In the genomic region with DNA sequence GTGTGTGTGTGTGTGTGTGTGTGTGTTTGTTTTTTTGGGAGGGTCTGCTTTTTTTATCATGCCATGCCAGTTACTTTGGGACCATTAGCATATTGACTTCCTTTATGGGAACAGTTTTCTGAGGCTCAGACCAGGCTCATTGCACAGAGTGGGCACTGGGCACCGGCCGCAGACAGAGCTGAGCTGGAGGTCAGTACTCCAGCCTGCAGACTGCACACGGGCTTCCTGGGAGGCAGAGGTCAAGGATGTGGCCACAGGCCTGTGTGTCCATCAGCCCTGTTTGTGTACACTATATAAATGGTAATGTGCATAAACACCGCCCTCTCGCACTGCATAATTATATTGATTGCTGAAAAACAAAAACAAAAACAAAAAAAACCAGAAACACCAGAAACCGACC, we compare ENCODE assay signal across 18 mouse cellular contexts.
DNase-seq lines count a peak whose midpoint lies in the region; ATAC-seq lines count a peak whose summit lies in the region.
"Had no signal": no experiment of that assay in that cellular context is flagged by ENCODE, and none has a peak within 500 bp of the region (broad histone marks: within the 10 kb centered on the region; RNA-seq: fewer than 3 reads in every experiment).

No protein-coding gene starts in this region.

- H3K9me3 ChIP-seq in forebrain, embryonic 16.5 days (ENCODE audit: control insufficient read depth, low read length), result no peaks in the 10 kb centered on the region
- H3K9me3 ChIP-seq in forebrain, embryonic 14.5 days (replicated peaks; ENCODE audit: control insufficient read depth, low read length), result no peaks in the 10 kb centered on the region
- H3K9me3 ChIP-seq in midbrain, embryonic 11.5 days (ENCODE audit: control insufficient read depth, low read length), result no peaks in the 10 kb centered on the region
- H3K9me3 ChIP-seq in midbrain, embryonic 15.5 days, result no peaks in the 10 kb centered on the region
- H3K9me3 ChIP-seq: embryonic facial prominence, embryonic 15.5 days; heart, embryonic 10.5 days; liver, embryonic 13.5 days; megakaryocyte, embryonic 14.5 days; neural tube, embryonic 13.5 days had no signal

- 60% methylated on average over 6 of the region's 6 CpGs for WGBS in forebrain, embryonic 16.5 days
- WGBS in forebrain, embryonic 14.5 days, result 66% methylated on average over 6 of the region's 6 CpGs
- 80% methylated on average over 6 of the region's 6 CpGs for whole genome bisulfite sequencing in midbrain, embryonic 11.5 days
- 76% methylated on average over 6 of the region's 6 CpGs for WGBS in midbrain, embryonic 15.5 days

- no peak overlapping the region for H3K27ac ChIP-seq in forebrain, embryonic 16.5 days (ENCODE audit: low read length)
- H3K27ac ChIP-seq in forebrain, embryonic 14.5 days (ENCODE audit: low read depth, low read length), result no peak overlapping the region
- H3K27ac ChIP-seq in midbrain, embryonic 11.5 days (ENCODE audit: low read depth, low read length), result no peak overlapping the region
- no peak overlapping the region for H3K27ac ChIP-seq in midbrain, embryonic 15.5 days
- H3K27ac ChIP-seq: embryonic facial prominence, embryonic 15.5 days; heart, embryonic 10.5 days; liver, embryonic 13.5 days; neural tube, embryonic 13.5 days had no signal

- peak; percentile 34; the same call in 1 of the 2 replicates for ATAC-seq in forebrain, embryonic 16.5 days
- ATAC-seq in forebrain, embryonic 14.5 days, result no peak
- no peak for ATAC-seq in midbrain, embryonic 11.5 days (ENCODE audit: low FRiP score)
- no peak for ATAC-seq in midbrain, embryonic 15.5 days (replicated peaks)
- ATAC-seq in cerebellum, adult (ENCODE audit: insufficient number of reproducible peaks, low FRiP score, low TSS enrichment), result no peak
- ATAC-seq: CD4-positive, CD25-positive, alpha-beta regulatory T cell, adult 4 months; inflammation-experienced regulatory T-cells, adult 6 months had no signal

- no peaks in the 10 kb centered on the region for H3K36me3 ChIP-seq in forebrain, embryonic 16.5 days (ENCODE audit: control insufficient read depth, insufficient read depth)
- no peaks in the 10 kb centered on the region for H3K36me3 ChIP-seq in forebrain, embryonic 14.5 days (ENCODE audit: control insufficient read depth, insufficient read depth, low read length)
- H3K36me3 ChIP-seq in midbrain, embryonic 11.5 days (ENCODE audit: control insufficient read depth, insufficient read depth, low read length), result no peaks in the 10 kb centered on the region
- H3K36me3 ChIP-seq in midbrain, embryonic 15.5 days (replicated peaks), result no peaks in the 10 kb centered on the region
- H3K36me3 ChIP-seq: embryonic facial prominence, embryonic 15.5 days; heart, embryonic 10.5 days; liver, embryonic 13.5 days; neural tube, embryonic 13.5 days had no signal

- H3K9ac ChIP-seq in forebrain, embryonic 16.5 days (replicated peaks; ENCODE audit: low read depth, low read length), result no peak overlapping the region
- no peak overlapping the region for H3K9ac ChIP-seq in forebrain, embryonic 14.5 days (ENCODE audit: low read length)
- H3K9ac ChIP-seq in midbrain, embryonic 11.5 days (ENCODE audit: low read length), result no peak overlapping the region
- H3K9ac ChIP-seq in midbrain, embryonic 15.5 days, result no peak overlapping the region
- H3K9ac ChIP-seq: embryonic facial prominence, embryonic 15.5 days; liver, embryonic 13.5 days; lung, embryonic 14.5 days; neural tube, embryonic 13.5 days had no signal

- H3K4me3 ChIP-seq in forebrain, embryonic 16.5 days (replicated peaks; ENCODE audit: low read length), result no peak overlapping the region
- H3K4me3 ChIP-seq in forebrain, embryonic 14.5 days (ENCODE audit: low read depth, low read length), result no peak overlapping the region
- H3K4me3 ChIP-seq in midbrain, embryonic 11.5 days (ENCODE audit: low read depth, low read length), result no peak overlapping the region
- H3K4me3 ChIP-seq in midbrain, embryonic 15.5 days, result no peak overlapping the region
- H3K4me3 ChIP-seq: embryonic facial prominence, embryonic 15.5 days; heart, embryonic 10.5 days; liver, embryonic 13.5 days; neural tube, embryonic 13.5 days had no signal

- peaks cover 27% of the 10 kb centered on the region for H3K4me1 ChIP-seq in forebrain, embryonic 16.5 days (replicated peaks; ENCODE audit: control insufficient read depth, insufficient read depth, low read length)
- H3K4me1 ChIP-seq in forebrain, embryonic 14.5 days (ENCODE audit: control insufficient read depth, insufficient read depth, low read length), result peaks cover 16% of the 10 kb centered on the region
- peaks cover 19% of the 10 kb centered on the region for H3K4me1 ChIP-seq in midbrain, embryonic 11.5 days (ENCODE audit: control insufficient read depth, insufficient read depth, low read length)
- H3K4me1 ChIP-seq in midbrain, embryonic 15.5 days, result peaks cover 18% of the 10 kb centered on the region
- H3K4me1 ChIP-seq: embryonic facial prominence, embryonic 15.5 days had no signal

- no peaks in the 10 kb centered on the region for H3K27me3 ChIP-seq in forebrain, embryonic 16.5 days (replicated peaks; ENCODE audit: control insufficient read depth, insufficient read depth, low read length)
- no peaks in the 10 kb centered on the region for H3K27me3 ChIP-seq in forebrain, embryonic 14.5 days (replicated peaks; ENCODE audit: control insufficient read depth, insufficient read depth, low read length)
- H3K27me3 ChIP-seq in midbrain, embryonic 11.5 days (ENCODE audit: control insufficient read depth, insufficient read depth, low read length), result no peaks in the 10 kb centered on the region
- no peaks in the 10 kb centered on the region for H3K27me3 ChIP-seq in midbrain, embryonic 15.5 days (replicated peaks)
- H3K27me3 ChIP-seq: embryonic facial prominence, embryonic 15.5 days; liver, embryonic 13.5 days; megakaryocyte, embryonic 14.5 days; neural tube, embryonic 13.5 days; Patski had no signal

- no peak for DNase-seq in forebrain, embryonic 14.5 days (ENCODE audit: low spot score)
- DNase-seq in midbrain, embryonic 11.5 days (ENCODE audit: low spot score, missing footprints), result peak; percentile 76
- peak; percentile 10 for DNase-seq in adipocyte (ENCODE audit: low spot score)
- no peak for DNase-seq in right cerebral cortex, postnatal 25 days
- DNase-seq: liver, embryonic 13.5 days; retina, postnatal 1 day; thymus, postnatal 14 days had no signal

- no peak overlapping the region for H3K4me2 ChIP-seq in forebrain, embryonic 16.5 days (ENCODE audit: low read length)
- H3K4me2 ChIP-seq in forebrain, embryonic 14.5 days (ENCODE audit: low read length), result no peak overlapping the region
- no peak overlapping the region for H3K4me2 ChIP-seq in midbrain, embryonic 11.5 days
- no peak overlapping the region for H3K4me2 ChIP-seq in midbrain, embryonic 15.5 days
- H3K4me2 ChIP-seq: embryonic facial prominence, embryonic 15.5 days; liver, embryonic 13.5 days; lung, embryonic 14.5 days; neural tube, embryonic 13.5 days had no signal

Comparison
In these comparisons a context has a peak if more than half of its experiments do, and no peak if none do; other contexts are left out.
1. DNase-seq: peak in midbrain, embryonic 11.5 days (single experiment) and adipocyte (single experiment); none in forebrain, embryonic 14.5 days (single experiment) and right cerebral cortex, postnatal 25 days (single experiment).